Mouse (Mus musculus) stomach, embryonic 15.5 days (tissue): Measurements from ENCODE around the gene Sap30bp. TPM values are rescaled to one million over a fixed set of nuclear protein-coding genes. Genes with fewer than 3 reads are reported as not detected.
A peak's percentile ranks its signal among the peaks of the same experiment; 100 is the strongest.

Experiments
- ATAC-seq: fragments of 200-750 bp; cut with Nextera tagmentation; 2 replicates; pipeline ENCODE4 v1.8.0; 2017; ENCODE audit warnings: low read depth, moderate number of reproducible peaks, moderate TSS enrichment; ENCODE audit not compliant: insufficient read depth, low FRiP score
- H3K27ac ChIP-seq: fragments of 300-500 bp; sonication (generic); 2 replicates; pipeline ENCODE4 v1.5.1; 2015; ENCODE audit warnings: mild to moderate bottlenecking, inconsistent platforms
- H3K27me3 ChIP-seq: fragments of 300-500 bp; sonication (generic); replicated peaks from 2 replicates; pipeline ENCODE4 v1.6.1; 2015; ENCODE audit warnings: inconsistent platforms
- H3K36me3 ChIP-seq: fragments of 300-500 bp; sonication (generic); 2 replicates; pipeline ENCODE4 v1.6.1; 2015; ENCODE audit warnings: inconsistent platforms
- H3K4me1 ChIP-seq: fragments of 300-500 bp; sonication (generic); 2 replicates; pipeline ENCODE4 v1.6.1; 2015; ENCODE audit warnings: inconsistent platforms
- H3K4me2 ChIP-seq: fragments of 300-500 bp; sonication (generic); 2 replicates; pipeline ENCODE4 v1.6.1; 2015; ENCODE audit warnings: mild to moderate bottlenecking, inconsistent platforms
- H3K4me3 ChIP-seq: fragments of 300-500 bp; sonication (generic); replicated peaks from 2 replicates; pipeline ENCODE4 v1.5.1; 2015; ENCODE audit warnings: inconsistent platforms
- H3K9ac ChIP-seq: fragments of 300-500 bp; sonication (generic); 2 replicates; pipeline ENCODE4 v1.6.1; 2015; ENCODE audit warnings: inconsistent platforms
- H3K9me3 ChIP-seq: fragments of 300-500 bp; sonication (generic); 2 replicates; pipeline ENCODE4 v1.6.1; 2016; ENCODE audit warnings: inconsistent platforms
- WGBS: fragments of 180-500 bp; shearing (Covaris S2); methylation state at CpG from one replicate; pipeline ENCODE4 v1.1.7; 2015; 5-methylcytosine and 5-hydroxymethylcytosine counted together
- polyA plus RNA-seq: library from polyadenylated mRNA; unstranded; fragments of >200 nt; fragmentation: Nextera tagmentation; extraction: Ambion mirVana; gene quantifications from 2 replicates; pipeline ENCODE4 v1.2.1, GENCODE M21; 2015

Gene Sap30bp
- polyA plus RNA-seq, 1 experiment from 2014 or later, result 34.6 TPM

DNA sequence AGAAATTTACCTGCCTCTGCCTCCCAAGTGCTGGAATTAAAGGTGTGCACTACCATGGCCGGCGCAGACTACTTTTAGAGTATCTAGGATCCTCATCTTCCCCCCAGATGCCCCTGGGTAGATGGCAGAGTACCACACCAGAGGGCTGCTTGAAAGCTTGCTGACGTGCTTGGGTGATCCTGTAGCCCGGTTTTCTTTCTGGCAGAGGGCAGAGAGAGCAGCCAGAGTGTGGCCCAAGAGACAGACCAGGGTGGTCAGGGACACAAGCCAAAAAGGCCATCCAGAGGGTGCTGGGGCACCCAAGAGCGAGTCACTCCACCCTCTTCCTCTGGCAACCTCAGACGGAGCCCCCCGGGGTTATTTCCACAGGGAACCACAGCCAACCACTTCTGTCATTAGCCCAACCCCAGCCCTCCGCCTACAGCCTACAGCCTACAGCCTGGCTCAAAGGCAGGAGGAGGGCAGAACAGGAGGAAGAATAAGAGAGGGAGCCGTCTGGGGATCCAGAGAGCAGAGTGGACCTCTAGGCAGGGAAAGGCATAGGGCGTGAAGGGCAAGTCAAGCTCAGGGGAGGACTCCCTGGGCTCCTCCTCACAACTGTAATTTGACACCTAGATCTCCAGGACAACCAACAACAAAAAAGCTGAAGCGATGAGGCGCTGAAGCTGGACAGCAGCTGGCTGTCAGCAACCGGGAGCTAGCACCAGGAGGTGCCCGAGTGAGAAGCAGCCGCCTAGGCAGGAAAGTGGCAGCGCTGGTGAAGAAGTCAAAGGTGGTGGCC lies 33.4 kb upstream of the Sap30bp start, which contains the start of gene Smim5:
Gene Smim5 (plus strand): TSS at position 481 of the 781 bp plus-strand sequence.
- Histone ChIP-seq H3K9me3 (no peaks in the 10 kb centered on the region), H3K9ac (no peak within 1 kb of the TSS), H3K4me1 (peaks cover 39% of the 10 kb centered on the region), H3K27ac (peak within 1 kb of the TSS; percentile 40; the same call in 1 of the 2 replicates), H3K4me2 (no peak within 1 kb of the TSS), H3K36me3 (no peaks in the 10 kb centered on the region), H3K4me3 (no peak within 1 kb of the TSS), H3K27me3 (no peaks in the 10 kb centered on the region)
- 29% methylated on average over 16 of the region's 16 CpGs for WGBS
- ATAC-seq, result peak; percentile 52

DNA sequence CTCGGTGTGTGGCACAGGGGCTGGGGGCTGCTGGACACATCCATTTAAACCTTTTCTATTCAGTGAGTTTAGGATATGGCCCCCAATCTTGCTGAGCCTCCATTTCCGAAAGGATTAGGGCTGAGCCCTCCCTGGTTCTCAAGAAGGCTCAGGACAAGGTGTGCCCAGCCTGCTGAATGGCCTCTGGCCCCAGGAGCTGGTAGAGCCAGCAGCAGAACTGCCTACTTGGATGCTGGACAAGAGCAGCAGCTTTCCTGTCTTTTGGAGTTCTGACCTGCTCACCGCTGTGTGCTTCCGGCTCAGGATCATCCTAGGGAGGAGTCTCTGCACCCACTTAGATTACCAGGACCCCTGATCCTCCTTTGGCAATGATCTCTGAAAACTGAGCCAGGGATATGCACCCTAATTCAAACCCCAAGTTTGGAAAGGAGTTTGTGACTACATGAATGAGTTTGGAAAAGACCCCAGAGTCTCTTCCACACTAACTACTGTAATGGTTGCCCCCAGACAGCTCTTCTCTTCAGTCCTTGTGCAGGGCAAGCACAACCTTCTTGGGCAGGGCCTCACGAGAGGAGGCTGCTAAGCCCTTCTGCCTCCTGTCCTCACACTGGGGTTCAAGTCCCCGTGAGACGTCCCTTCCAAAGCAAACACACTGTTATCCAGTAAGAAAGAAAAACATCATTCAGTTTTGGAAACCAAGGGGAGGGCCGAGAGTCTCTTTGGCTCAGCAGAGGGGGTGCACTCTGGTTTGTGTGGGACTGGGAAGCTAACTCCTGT lies 32.3 kb upstream of the Sap30bp start:
- Histone ChIP-seq H3K4me3 (no peak overlapping the region), H3K4me2 (no peak overlapping the region), H3K27ac (no peak overlapping the region), H3K27me3 (no peaks in the 10 kb centered on the region), H3K36me3 (no peaks in the 10 kb centered on the region), H3K4me1 (peaks cover 47% of the 10 kb centered on the region), H3K9me3 (no peaks in the 10 kb centered on the region), H3K9ac (no peak overlapping the region)
- WGBS, result 72% methylated on average over 8 of the region's 8 CpGs
- no peak for ATAC-seq

DNA sequence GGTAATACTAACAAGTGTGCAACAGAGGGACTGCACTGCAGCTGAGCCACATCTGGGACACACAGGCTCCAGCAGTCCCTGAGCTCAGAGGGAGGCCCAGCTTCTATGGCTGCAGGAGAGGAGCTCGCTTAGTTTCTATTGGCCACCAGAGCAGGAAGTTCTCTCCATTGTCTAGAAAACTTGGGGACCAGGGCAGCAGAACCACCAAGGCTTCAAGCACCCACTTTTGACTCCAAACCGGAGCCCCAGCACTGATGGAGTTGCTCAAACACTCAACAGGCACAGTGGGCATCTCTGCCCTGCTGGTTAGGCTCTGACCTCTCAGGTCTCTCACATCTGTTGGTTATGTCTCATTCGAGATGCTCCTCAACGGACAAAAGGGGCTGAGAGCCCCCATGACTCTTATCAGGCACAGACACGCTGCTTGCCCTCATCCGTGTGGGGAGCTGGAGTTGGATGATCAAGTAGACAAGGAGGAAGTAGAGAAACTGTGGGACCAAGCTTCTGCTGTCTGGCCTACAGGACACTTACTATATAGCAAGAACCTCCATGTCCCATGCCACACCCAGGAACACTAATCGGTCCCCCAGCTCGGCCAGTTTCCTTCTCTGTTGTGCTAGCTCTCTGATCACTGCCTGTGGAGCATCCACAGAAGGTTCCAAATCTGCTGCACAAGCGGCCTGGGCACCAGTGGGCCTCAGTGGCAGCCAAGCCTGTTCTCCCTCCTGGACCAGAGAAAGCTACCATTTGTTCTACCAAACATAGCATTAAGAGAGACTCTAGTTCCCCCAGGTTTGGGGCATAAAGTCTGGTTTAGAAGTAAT lies 31.5 kb upstream of the Sap30bp start:
- Histone ChIP-seq H3K4me2 (no peak overlapping the region), H3K9ac (no peak overlapping the region), H3K27ac (0 out of 2 replicates have a peak overlapping the region, but pooled peaks have one; percentile 44), H3K4me1 (peaks cover 47% of the 10 kb centered on the region), H3K27me3 (no peaks in the 10 kb centered on the region), H3K36me3 (no peaks in the 10 kb centered on the region), H3K9me3 (no peaks in the 10 kb centered on the region), H3K4me3 (no peak overlapping the region)
- ATAC-seq, result peak; percentile 12; the same call in 1 of the 2 replicates
- WGBS, result 83% methylated on average over 9 of the region's 9 CpGs

DNA sequence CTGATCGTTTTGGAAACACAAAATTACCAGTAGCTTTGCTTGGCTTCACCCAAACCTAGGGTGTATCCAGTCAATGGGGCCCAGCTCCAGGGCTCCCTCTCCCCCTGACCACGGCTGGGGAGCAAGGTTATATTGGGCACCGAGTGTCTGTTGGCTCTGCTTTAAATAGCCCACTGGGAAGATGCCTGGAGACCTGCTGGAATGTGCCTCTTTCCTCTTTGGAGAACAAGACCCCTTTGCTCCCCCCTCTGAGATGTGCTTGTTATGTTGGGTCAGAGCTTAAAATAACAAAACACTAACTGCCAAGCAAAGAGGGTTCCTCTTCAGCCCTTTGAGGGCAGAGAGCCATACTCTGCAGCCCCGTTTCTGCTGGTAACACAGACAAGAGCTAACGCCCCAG lies 30.9 kb upstream of the Sap30bp start:
- Histone ChIP-seq H3K4me1 (peaks cover 47% of the 10 kb centered on the region), H3K27me3 (no peaks in the 10 kb centered on the region), H3K4me3 (no peak overlapping the region), H3K36me3 (no peaks in the 10 kb centered on the region), H3K4me2 (no peak overlapping the region), H3K9me3 (no peaks in the 10 kb centered on the region), H3K9ac (no peak overlapping the region), H3K27ac (no peak overlapping the region)
- no peak for ATAC-seq
- 74% methylated on average over 5 of the region's 5 CpGs for WGBS

DNA sequence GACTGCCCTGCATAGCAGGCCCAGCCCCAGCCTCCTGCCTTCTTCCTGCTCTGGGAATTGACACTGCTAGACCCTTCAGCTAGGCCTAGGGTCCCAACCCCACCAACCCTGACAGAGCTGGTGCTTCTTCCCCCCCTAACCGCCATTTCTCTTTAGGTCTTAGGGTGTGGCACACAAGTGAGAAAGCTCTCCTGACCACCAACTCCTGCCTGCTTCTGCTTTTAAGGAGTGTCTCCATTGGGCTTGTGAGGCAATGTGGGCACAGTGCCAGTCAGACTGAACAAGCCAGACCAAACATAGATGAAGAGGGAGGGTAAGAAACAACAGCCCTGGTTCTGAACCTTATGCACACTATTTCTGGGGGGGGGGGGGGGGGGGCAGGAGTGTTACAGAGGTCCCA lies 30.3 kb upstream of the Sap30bp start:
- H3K27ac ChIP-seq, result peak overlapping the region; percentile 26; the same call in 1 of the 2 replicates
- ATAC-seq, result no peak
- H3K4me2 ChIP-seq, result no peak overlapping the region
- 60% methylated on average over 1 of the region's 1 CpGs for WGBS
- no peak overlapping the region for H3K9ac ChIP-seq
- no peaks in the 10 kb centered on the region for H3K27me3 ChIP-seq
- H3K4me1 ChIP-seq, result peaks cover 47% of the 10 kb centered on the region
- no peaks in the 10 kb centered on the region for H3K9me3 ChIP-seq
- no peaks in the 10 kb centered on the region for H3K36me3 ChIP-seq
- no peak overlapping the region for H3K4me3 ChIP-seq

DNA sequence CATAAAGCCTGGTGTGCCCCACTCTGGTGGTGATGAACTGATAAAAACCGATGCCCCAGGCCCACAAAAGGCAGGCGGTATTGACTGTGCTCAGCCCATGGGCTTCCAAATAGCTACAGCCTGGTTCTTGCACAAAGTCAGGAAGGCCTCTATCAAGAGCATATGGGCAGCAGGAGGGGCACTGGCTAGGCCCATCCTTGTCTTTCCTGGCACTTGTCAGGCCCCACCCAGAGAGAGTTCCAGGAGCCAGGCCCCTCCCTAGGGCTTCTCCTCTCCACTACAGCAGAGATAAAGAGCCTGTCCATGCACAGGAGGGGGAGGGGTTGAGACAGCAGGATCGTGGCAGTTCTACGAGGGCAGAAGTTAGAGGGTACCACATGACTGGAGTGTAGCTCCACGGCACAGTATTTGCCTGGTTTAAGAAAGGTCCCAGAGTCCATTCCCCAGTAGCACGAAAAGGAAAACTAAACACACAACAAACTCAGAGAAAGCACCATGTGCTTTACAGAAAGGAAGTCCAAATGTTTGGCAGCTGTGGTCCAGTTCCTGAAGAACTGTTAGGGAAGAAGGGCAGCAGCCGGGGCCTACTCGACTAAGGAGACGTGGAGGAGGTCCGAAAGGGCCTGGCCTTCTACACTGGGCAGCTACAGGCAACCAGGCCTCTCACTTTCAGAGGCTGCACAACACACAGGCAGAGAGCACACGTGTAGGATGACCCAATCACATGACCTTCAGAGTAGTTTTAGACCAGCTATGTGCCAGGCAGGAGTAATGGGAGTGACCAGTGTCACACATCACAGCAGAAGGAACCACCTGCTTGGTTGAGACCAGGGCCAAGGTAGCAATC lies 29.5 kb upstream of the Sap30bp start:
- Histone ChIP-seq H3K27me3 (no peaks in the 10 kb centered on the region), H3K9me3 (no peaks in the 10 kb centered on the region), H3K9ac (no peak overlapping the region), H3K27ac (peak overlapping the region; percentile 67), H3K4me3 (no peak overlapping the region), H3K4me2 (0 out of 2 replicates have a peak overlapping the region, but pooled peaks have one; percentile 14), H3K36me3 (no peaks in the 10 kb centered on the region), H3K4me1 (peaks cover 44% of the 10 kb centered on the region)
- ATAC-seq, result peak; percentile 84
- WGBS, result 50% methylated on average over 11 of the region's 11 CpGs

DNA sequence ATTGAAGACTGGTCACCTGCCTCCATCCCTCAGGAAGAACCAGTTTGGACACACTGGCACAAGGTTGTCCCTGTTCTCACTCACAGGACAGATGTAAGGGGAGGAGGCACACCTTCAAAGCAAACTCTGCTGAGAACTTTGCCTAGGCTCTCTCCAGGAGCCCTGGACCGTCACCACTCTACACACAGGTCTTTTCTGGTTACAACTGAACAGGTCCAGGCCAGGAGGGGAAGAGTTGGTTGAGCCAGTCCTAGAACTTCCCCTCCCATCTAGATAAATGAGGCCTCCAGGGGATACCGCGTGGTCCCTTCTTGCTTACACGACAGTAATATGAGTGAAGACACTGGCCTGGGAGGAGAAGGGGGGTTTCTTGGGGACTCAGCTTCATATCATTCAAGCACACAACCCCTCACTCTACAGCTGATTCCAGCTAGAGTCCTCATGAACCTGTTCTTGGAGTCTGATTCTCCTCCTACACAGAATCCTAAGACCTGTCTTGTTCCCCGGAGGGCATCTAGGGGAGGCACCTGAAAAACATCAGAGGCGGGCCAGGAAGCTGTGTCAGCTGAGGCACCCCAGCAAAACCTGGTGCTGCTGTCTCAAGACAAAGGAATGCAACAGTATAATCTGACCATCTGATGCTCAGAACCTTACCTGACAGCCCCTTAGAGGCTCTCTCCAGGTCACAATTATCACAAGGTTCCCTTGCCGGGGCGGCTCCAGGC lies 28.7 kb upstream of the Sap30bp start:
- 63% methylated on average over 8 of the region's 8 CpGs for WGBS
- no peaks in the 10 kb centered on the region for H3K27me3 ChIP-seq
- ATAC-seq, result no peak
- H3K4me1 ChIP-seq, result peaks cover 42% of the 10 kb centered on the region
- H3K27ac ChIP-seq, result peak overlapping the region; percentile 67
- H3K9me3 ChIP-seq, result no peaks in the 10 kb centered on the region
- no peak overlapping the region for H3K4me3 ChIP-seq
- H3K36me3 ChIP-seq, result no peaks in the 10 kb centered on the region
- H3K9ac ChIP-seq, result no peak overlapping the region
- H3K4me2 ChIP-seq, result 0 out of 2 replicates have a peak overlapping the region, but pooled peaks have one; percentile 22

DNA sequence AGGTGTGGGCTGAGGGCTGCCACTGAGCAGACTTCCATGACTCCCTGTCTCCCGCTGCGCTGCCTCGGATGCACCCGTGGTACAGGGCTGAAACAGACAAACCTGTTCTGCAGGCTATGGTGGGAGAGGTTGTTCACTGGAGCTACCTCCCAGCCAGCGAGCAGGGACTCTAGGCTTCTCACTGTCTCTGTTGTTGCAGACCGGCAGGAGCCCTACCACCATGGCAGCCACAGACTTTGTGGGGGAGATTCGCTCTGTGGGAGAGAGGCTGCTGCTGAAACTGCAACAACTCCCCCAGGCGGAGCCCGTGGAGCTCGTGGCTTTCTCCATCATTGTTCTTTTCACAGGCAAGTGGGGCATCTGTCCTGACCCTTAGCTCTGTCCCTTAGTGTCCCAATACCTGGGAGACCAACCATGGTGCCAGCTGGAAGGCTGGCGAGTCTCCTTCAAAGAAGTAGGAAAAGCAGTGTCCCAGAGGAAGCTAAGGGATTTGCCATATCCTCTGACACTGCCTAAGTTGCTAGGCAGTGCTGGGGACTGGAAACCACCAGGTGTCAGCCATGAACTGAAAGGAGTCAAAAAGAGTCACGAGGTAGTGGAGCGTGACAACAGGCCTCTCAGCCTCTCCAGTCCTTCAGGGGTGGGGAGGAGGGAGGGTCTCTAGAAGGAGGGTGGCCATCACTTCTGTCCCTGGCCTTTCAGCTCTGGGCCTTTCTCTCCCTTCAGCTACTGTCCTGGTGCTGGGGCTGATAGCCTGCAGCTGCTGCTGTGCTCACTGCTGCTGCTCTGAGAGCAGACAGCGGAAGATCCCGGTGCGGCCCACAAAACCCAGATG lies 27.9 kb upstream of the Sap30bp start:
- Histone ChIP-seq H3K4me2 (0 out of 2 replicates have a peak overlapping the region, but pooled peaks have one; percentile 22), H3K27ac (peak overlapping the region; percentile 67), H3K4me1 (peaks cover 34% of the 10 kb centered on the region)

DNA sequence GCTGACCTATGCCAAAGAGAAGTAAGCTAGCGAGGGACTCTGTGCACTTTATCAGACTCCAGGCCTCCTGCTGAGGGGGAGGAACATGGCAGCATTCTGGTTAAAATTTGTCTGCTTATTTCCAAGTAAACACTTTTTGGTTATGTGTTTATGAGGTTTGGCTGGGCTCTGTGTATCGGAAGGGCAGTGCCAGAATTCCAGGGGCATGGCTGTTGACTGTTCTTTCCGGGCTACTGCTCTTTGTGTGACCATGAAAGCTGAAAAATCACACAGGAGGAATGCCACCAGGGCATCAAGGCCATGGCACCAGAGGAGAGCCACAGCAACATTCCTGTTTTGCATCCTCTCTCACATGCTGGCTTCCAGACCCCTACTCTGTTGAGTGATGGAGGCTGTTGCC lies 27.0 kb upstream of the Sap30bp start:
- Histone ChIP-seq H3K27me3 (no peaks in the 10 kb centered on the region), H3K4me3 (no peak overlapping the region), H3K4me2 (no peak overlapping the region), H3K36me3 (no peaks in the 10 kb centered on the region), H3K9me3 (no peaks in the 10 kb centered on the region), H3K9ac (no peak overlapping the region), H3K27ac (no peak overlapping the region; the same call in 1 of the 2 replicates), H3K4me1 (peaks cover 29% of the 10 kb centered on the region)
- WGBS, result 81% methylated on average over 3 of the region's 3 CpGs
- ATAC-seq, result no peak

More for the DNA sequence above, 27.9 kb upstream of the Sap30bp start:
- WGBS, result 55% methylated on average over 16 of the region's 16 CpGs
- Histone ChIP-seq H3K9ac (no peak overlapping the region), H3K27me3 (no peaks in the 10 kb centered on the region), H3K36me3 (no peaks in the 10 kb centered on the region), H3K9me3 (no peaks in the 10 kb centered on the region), H3K4me3 (no peak overlapping the region)
- 0 out of 2 replicates have a peak, but pooled peaks have one; percentile 24 for ATAC-seq

DNA sequence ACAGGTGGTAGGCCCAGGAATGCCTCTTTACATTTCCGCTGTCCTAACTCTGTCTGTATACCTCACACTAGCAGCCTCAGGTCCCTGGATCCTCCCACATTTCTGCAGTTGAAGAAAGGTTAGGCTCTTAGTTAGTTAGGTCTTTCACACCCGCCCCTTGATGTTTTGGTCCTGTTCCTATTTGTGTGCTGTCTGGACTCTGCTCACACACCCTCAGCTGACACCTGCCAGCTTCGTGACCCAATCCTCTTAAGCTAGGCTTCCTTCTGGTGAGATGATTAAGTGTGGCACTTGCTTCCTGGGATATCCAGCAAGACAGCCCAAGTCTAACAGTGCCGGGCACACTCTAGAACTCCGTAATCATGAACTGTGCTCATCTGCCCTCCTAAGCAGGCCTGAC lies 26.6 kb upstream of the Sap30bp start:
- Histone ChIP-seq H3K36me3 (no peaks in the 10 kb centered on the region), H3K4me2 (no peak overlapping the region), H3K27me3 (no peaks in the 10 kb centered on the region), H3K27ac (no peak overlapping the region; the same call in 1 of the 2 replicates), H3K4me3 (no peak overlapping the region), H3K9me3 (no peaks in the 10 kb centered on the region), H3K4me1 (peaks cover 29% of the 10 kb centered on the region), H3K9ac (no peak overlapping the region)
- WGBS, result 87% methylated on average over 5 of the region's 5 CpGs
- no peak for ATAC-seq
